Mouse (Mus musculus): ENCODE measurements at regions not wholly inside any gene's neighbourhood (a gene's known extent, or its start where the extent isn't known, plus 50 kb on each side); places are given as distances from the start of the nearest gene placed in this dataset.

GRCm38 (mm10) chr15:50585496-50585895 is 3299.2 kb upstream of the Gm7489 start:
- TF ChIP-seq POLR2A (IDR thresholded peaks at IDR 0.05; ENCODE audit: insufficient read depth, low read depth, low read length): no peak
- TF ChIP-seq CTCF (IDR thresholded peaks at IDR 0.05): no peak
